Mouse (Mus musculus): ENCODE data around the gene Cdc42bpg. TPM values are rescaled to one million over a fixed set of nuclear protein-coding genes. Genes with fewer than 3 reads are reported as not detected.

Gene Cdc42bpg
- polyA plus RNA-seq, 1 experiment from 2014 or later: 1.3 TPM

GRCm38 (mm10) chr19:6338171-6338570 lies 31.9 kb downstream of the Cdc42bpg start:
- WGBS: 93% methylated on average over 7 of the region's 7 CpGs
- Histone ChIP-seq H3K27me3 (replicated peaks) (no peaks in the 10 kb centered on the region), H3K4me1 (peaks cover 52% of the 10 kb centered on the region)

GRCm38 (mm10) chr19:6338716-6339115 lies 32.5 kb downstream of the Cdc42bpg start:
- 92% methylated on average over 11 of the region's 11 CpGs for WGBS
- no peak for ATAC-seq (ENCODE audit: insufficient read depth, low FRiP score, low read depth)
- no peak overlapping the region for H3K27ac ChIP-seq
- no peak overlapping the region for H3K9ac ChIP-seq
- H3K36me3 ChIP-seq: peaks cover 27% of the 10 kb centered on the region
- H3K4me1 ChIP-seq: peaks cover 52% of the 10 kb centered on the region
- no peak overlapping the region for H3K4me3 ChIP-seq (replicated peaks)
- no peak overlapping the region for H3K4me2 ChIP-seq
- H3K9me3 ChIP-seq: no peaks in the 10 kb centered on the region
- H3K27me3 ChIP-seq (replicated peaks): no peaks in the 10 kb centered on the region

More at GRCm38 (mm10) chr19:6338171-6338570, 31.9 kb downstream of the Cdc42bpg start:
- no peak overlapping the region for H3K9ac ChIP-seq
- no peak overlapping the region for H3K4me3 ChIP-seq (replicated peaks)
- H3K4me2 ChIP-seq: no peak overlapping the region
- H3K27ac ChIP-seq: no peak overlapping the region
- H3K36me3 ChIP-seq: peaks cover 27% of the 10 kb centered on the region
- no peaks in the 10 kb centered on the region for H3K9me3 ChIP-seq
- ATAC-seq (ENCODE audit: insufficient read depth, low FRiP score, low read depth): no peak

GRCm38 (mm10) chr19:6339191-6339590 lies 32.9 kb downstream of the Cdc42bpg start:
- no peak overlapping the region for H3K27ac ChIP-seq
- no peak overlapping the region for H3K4me2 ChIP-seq
- H3K9ac ChIP-seq: no peak overlapping the region
- 93% methylated on average over 6 of the region's 6 CpGs for WGBS
- H3K4me3 ChIP-seq (replicated peaks): no peak overlapping the region
- no peak for ATAC-seq (ENCODE audit: insufficient read depth, low FRiP score, low read depth)
- H3K9me3 ChIP-seq: no peaks in the 10 kb centered on the region
- no peaks in the 10 kb centered on the region for H3K27me3 ChIP-seq (replicated peaks)
- H3K4me1 ChIP-seq: peaks cover 48% of the 10 kb centered on the region
- H3K36me3 ChIP-seq: peaks cover 27% of the 10 kb centered on the region

- WGBS: 69% methylated on average over 15 of the region's 15 CpGs
- H3K9me3 ChIP-seq: no peaks in the 10 kb centered on the region
- H3K27me3 ChIP-seq (replicated peaks): no peaks in the 10 kb centered on the region
- H3K36me3 ChIP-seq: peaks cover 27% of the 10 kb centered on the region
- H3K4me2 ChIP-seq: peak overlapping the region; percentile 95
- H3K9ac ChIP-seq: no peak overlapping the region
- no peak for ATAC-seq (ENCODE audit: insufficient read depth, low FRiP score, low read depth)
- H3K4me3 ChIP-seq (replicated peaks): peak overlapping the region; percentile 74; the same call in 1 of the 2 replicates
- H3K27ac ChIP-seq: peak overlapping the region; percentile 44; the same call in 1 of the 2 replicates
- H3K4me1 ChIP-seq: peaks cover 44% of the 10 kb centered on the region
These were observed 33.7 kb downstream of the Cdc42bpg start for GRCm38 (mm10) chr19:6339890-6340504.

- Histone ChIP-seq H3K4me1 (peaks cover 41% of the 10 kb centered on the region), H3K9me3 (no peaks in the 10 kb centered on the region), H3K4me2 (peak within 1 kb of the TSS; percentile 95), H3K27ac (peak within 1 kb of the TSS; percentile 48; the same call in 1 of the 2 replicates), H3K27me3 (replicated peaks) (no peaks in the 10 kb centered on the region), H3K9ac (peak within 1 kb of the TSS; percentile 63), H3K4me3 (replicated peaks) (peak within 1 kb of the TSS; percentile 74), H3K36me3 (peaks cover 27% of the 10 kb centered on the region)
- WGBS: 8% methylated on average over 41 of the region's 72 CpGs
- peak; percentile 79 for ATAC-seq (ENCODE audit: insufficient read depth, low FRiP score, low read depth)
These were observed 34.5 kb downstream of the Cdc42bpg start, which contains the start of gene Map4k2 for GRCm38 (mm10) chr19:6340524-6341452. Map4k2 (plus strand) TSS chr19:6341135.

GRCm38 (mm10) chr19:6341453-6342077 lies 35.3 kb downstream of the Cdc42bpg start:
- peaks cover 29% of the 10 kb centered on the region for H3K36me3 ChIP-seq
- H3K4me1 ChIP-seq: peaks cover 33% of the 10 kb centered on the region

GRCm38 (mm10) chr19:6342276-6342933 lies 36.1 kb downstream of the Cdc42bpg start:
- Histone ChIP-seq H3K27me3 (replicated peaks) (no peaks in the 10 kb centered on the region), H3K36me3 (peaks cover 35% of the 10 kb centered on the region), H3K27ac (no peak overlapping the region), H3K4me2 (peak overlapping the region; percentile 95), H3K4me1 (peaks cover 29% of the 10 kb centered on the region; the same call in 1 of the 2 replicates), H3K9me3 (no peaks in the 10 kb centered on the region), H3K4me3 (replicated peaks) (peak overlapping the region; percentile 74; the same call in 1 of the 2 replicates), H3K9ac (no peak overlapping the region)
- 63% methylated on average over 5 of the region's 5 CpGs for WGBS
- no peak for ATAC-seq (ENCODE audit: insufficient read depth, low FRiP score, low read depth)

More at GRCm38 (mm10) chr19:6341453-6342077, 35.3 kb downstream of the Cdc42bpg start:
- 11% methylated on average over 23 of the region's 23 CpGs for WGBS
- Histone ChIP-seq H3K4me3 (replicated peaks) (peak overlapping the region; percentile 74), H3K4me2 (peak overlapping the region; percentile 95), H3K9me3 (no peaks in the 10 kb centered on the region), H3K9ac (peak overlapping the region; percentile 63), H3K27ac (peak overlapping the region; percentile 48; the same call in 1 of the 2 replicates), H3K27me3 (replicated peaks) (no peaks in the 10 kb centered on the region)
- no peak; the same call in 1 of the 2 replicates for ATAC-seq (ENCODE audit: insufficient read depth, low FRiP score, low read depth)

GRCm38 (mm10) chr19:6343066-6343925 lies 37.0 kb downstream of the Cdc42bpg start:
- H3K27me3 ChIP-seq (replicated peaks): no peaks in the 10 kb centered on the region
- no peak for ATAC-seq (ENCODE audit: insufficient read depth, low FRiP score, low read depth)
- WGBS: 80% methylated on average over 19 of the region's 19 CpGs
- H3K36me3 ChIP-seq: peaks cover 27% of the 10 kb centered on the region; the same call in 1 of the 2 replicates
- no peaks in the 10 kb centered on the region for H3K9me3 ChIP-seq
- no peak overlapping the region for H3K9ac ChIP-seq
- H3K4me1 ChIP-seq: peaks cover 26% of the 10 kb centered on the region; the same call in 1 of the 2 replicates
- H3K4me2 ChIP-seq: no peak overlapping the region
- no peak overlapping the region for H3K27ac ChIP-seq
- no peak overlapping the region for H3K4me3 ChIP-seq (replicated peaks)

GRCm38 (mm10) chr19:6343996-6344395 lies 37.7 kb downstream of the Cdc42bpg start:
- Histone ChIP-seq H3K36me3 (peaks cover 21% of the 10 kb centered on the region; the same call in 1 of the 2 replicates), H3K4me3 (replicated peaks) (no peak overlapping the region), H3K4me2 (no peak overlapping the region), H3K27me3 (replicated peaks) (no peaks in the 10 kb centered on the region), H3K9me3 (no peaks in the 10 kb centered on the region), H3K9ac (no peak overlapping the region), H3K4me1 (peaks cover 29% of the 10 kb centered on the region), H3K27ac (no peak overlapping the region)
- no peak for ATAC-seq (ENCODE audit: insufficient read depth, low FRiP score, low read depth)
- WGBS: 87% methylated on average over 5 of the region's 5 CpGs

GRCm38 (mm10) chr19:6346023-6346422 lies 39.8 kb downstream of the Cdc42bpg start:
- no peak for ATAC-seq (ENCODE audit: insufficient read depth, low FRiP score, low read depth)
- no peak overlapping the region for H3K9ac ChIP-seq
- peaks cover 17% of the 10 kb centered on the region for H3K4me1 ChIP-seq
- no peak overlapping the region for H3K4me3 ChIP-seq (replicated peaks)
- no peak overlapping the region for H3K27ac ChIP-seq
- peaks cover 12% of the 10 kb centered on the region; the same call in 1 of the 2 replicates for H3K36me3 ChIP-seq
- no peak overlapping the region for H3K4me2 ChIP-seq
- WGBS: 89% methylated on average over 5 of the region's 5 CpGs
- H3K9me3 ChIP-seq: no peaks in the 10 kb centered on the region
- no peaks in the 10 kb centered on the region for H3K27me3 ChIP-seq (replicated peaks)
